Mouse (Mus musculus) gastrocnemius, adult 2 months (tissue): ENCODE measurements around the gene Ppp2r2c. TPM values are rescaled to one million over a fixed set of nuclear protein-coding genes. Genes with fewer than 3 reads are reported as not detected.

Experiments used
- DNase-seq: peaks from one replicate; pipeline ENCODE4 v3.0.0; 2022
- H3K27ac ChIP-seq: fragments of 200-600 bp; 2 replicates; pipeline ENCODE4 v1.8.1; 2022; ENCODE audit warnings: mild to moderate bottlenecking
- H3K4me3 ChIP-seq: fragments of 200-600 bp; 2 replicates; pipeline ENCODE4 v1.8.1; 2022; ENCODE audit warnings: mild to moderate bottlenecking, moderate library complexity
- CTCF ChIP-seq: fragments of 200-600 bp; IDR thresholded peaks from 2 replicates; pipeline ENCODE4 v1.8.1; 2022; ENCODE audit warnings: antibody characterized with exemption, mild to moderate bottlenecking, moderate library complexity
- intact Hi-C: fragments of 180-260 bp; cut with DNase I; formaldehyde crosslinking; loops from one replicate; pipeline ENCODE4 v1.15.1; 2025
- total RNA-seq, 2 experiments: library from RNA; stranded (reverse); gene quantifications; 2 replicates each; pipeline ENCODE4 v1.2.3; 2021

The Ppp2r2c gene
- total RNA-seq, 2 experiments from 2014 or later = 0.17 to 0.18 TPM

- Histone ChIP-seq H3K27ac (no peak overlapping the region), H3K4me3 (no peak overlapping the region)
- DNase-seq = no peak
- intact Hi-C loops = loop anchor here (10.0 kb wide), 1 partner anchor 118 kb away; the partner anchor contains the start of gene Man2b2
- TF ChIP-seq CTCF = no peak
Observed at GRCm38 (mm10) chr5:36952311-36952710, 84.0 kb downstream of the Ppp2r2c start.

GRCm38 (mm10) chr5:36955366-36955765, 87.1 kb downstream of the Ppp2r2c start:
- H3K4me3 ChIP-seq = no peak overlapping the region
- peak; percentile 79 for TF ChIP-seq CTCF
- no peak overlapping the region for H3K27ac ChIP-seq
- intact Hi-C loops = loop anchor here (10.0 kb wide), 1 partner anchor 121 kb away; the partner anchor contains the start of gene Man2b2
- DNase-seq = no peak

- no peak overlapping the region for H3K27ac ChIP-seq
- H3K4me3 ChIP-seq = no peak overlapping the region
- intact Hi-C loops = loop anchor here (1.0 to 10.0 kb wide), 2 partner anchors 43 to 124 kb away; partner anchors contain the start of gene Man2b2
- peak; percentile 71 for DNase-seq
- TF ChIP-seq CTCF = peak; percentile 72
Observed at GRCm38 (mm10) chr5:36958837-36959236, 90.5 kb downstream of the Ppp2r2c start.

DNA sequence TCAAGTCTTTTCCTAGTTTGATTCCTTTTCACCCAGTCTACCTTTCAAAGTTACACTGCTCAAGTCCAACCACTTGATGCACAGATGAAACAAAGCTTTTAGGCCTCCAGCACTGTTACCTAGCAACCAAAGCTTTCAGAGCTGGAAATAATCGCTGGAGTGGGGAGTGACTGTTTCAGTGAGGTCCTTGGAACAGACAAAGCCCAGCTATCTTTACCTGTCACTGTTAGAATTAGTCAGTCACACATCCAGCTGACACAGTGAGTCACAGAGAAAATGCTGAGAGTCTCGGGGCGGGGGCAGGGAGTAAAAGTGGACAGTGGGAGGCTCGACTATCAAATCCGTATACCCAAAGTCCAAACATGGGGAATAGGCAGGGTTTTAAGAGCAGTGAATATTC, 92.2 kb downstream of the Ppp2r2c start:
- TF ChIP-seq CTCF = no peak
- H3K4me3 ChIP-seq = no peak overlapping the region
- H3K27ac ChIP-seq = no peak overlapping the region
- DNase-seq = no peak
- intact Hi-C loops = no loop called here

GRCm38 (mm10) chr5:36971587-36971986, 103.3 kb downstream of the Ppp2r2c start:
- Histone ChIP-seq H3K27ac (no peak overlapping the region), H3K4me3 (no peak overlapping the region)
- TF ChIP-seq CTCF = no peak
- no peak for DNase-seq
- intact Hi-C loops = no loop called here

DNA sequence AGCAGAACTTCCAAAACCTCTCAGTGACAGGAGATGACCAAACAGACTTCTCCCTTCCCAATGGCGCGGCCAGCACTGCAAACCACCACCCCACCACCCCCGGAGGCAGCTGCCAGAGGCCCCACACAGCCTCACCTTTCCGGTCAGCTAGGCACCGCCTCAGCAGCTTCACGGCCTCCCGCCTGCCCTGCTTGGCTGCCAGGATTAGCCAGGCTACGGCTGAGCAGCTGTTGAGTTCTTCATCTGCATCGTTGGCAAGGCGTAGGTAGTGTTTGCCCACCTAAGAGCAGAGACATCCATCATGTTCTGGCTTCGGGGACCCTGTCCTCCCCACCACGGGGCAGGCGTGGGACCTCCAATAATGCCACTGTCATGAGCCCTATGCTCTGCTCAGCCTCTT, 107.0 kb downstream of the Ppp2r2c start:
- no peak for DNase-seq
- no peak overlapping the region for H3K4me3 ChIP-seq
- TF ChIP-seq CTCF = no peak
- no peak overlapping the region for H3K27ac ChIP-seq
- intact Hi-C loops = no loop called here

DNA sequence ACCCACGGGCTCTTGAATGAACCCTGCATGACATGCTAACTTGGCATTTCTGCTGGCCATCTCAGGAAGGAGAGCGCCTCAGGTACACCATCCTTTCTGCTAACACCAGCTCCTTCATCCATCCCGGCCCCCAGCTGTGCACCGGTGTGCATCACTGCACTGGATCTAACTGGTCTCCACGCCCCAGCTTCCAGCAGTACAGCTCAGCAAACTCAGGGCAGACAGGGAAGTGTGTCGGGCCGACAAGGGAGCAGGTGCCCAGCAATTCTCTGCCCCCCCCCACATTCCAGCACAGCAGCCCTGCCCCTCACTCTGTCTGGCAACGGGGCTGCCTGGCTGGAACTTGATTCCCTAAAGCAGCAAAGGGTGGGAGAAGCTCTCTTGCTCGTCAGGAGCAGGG, 109.5 kb downstream of the Ppp2r2c start:
- Histone ChIP-seq H3K27ac (no peak overlapping the region), H3K4me3 (no peak overlapping the region)
- DNase-seq = no peak
- intact Hi-C loops = no loop called here
- no peak for TF ChIP-seq CTCF

GRCm38 (mm10) chr5:36979001-36979400, 110.7 kb downstream of the Ppp2r2c start:
- peak; percentile 65 for DNase-seq
- intact Hi-C loops = no loop called here

GRCm38 (mm10) chr5:36979631-36980030, 111.3 kb downstream of the Ppp2r2c start:
- intact Hi-C loops = loop anchor here (5.0 kb wide), 1 partner anchor 287 kb away; no protein-coding TSS in a partner anchor
- no peak for TF ChIP-seq CTCF
- H3K27ac ChIP-seq = peak overlapping the region; percentile 58
- DNase-seq = no peak
- H3K4me3 ChIP-seq = no peak overlapping the region

More at GRCm38 (mm10) chr5:36979001-36979400, 110.7 kb downstream of the Ppp2r2c start:
- H3K4me3 ChIP-seq = no peak overlapping the region
- peak overlapping the region; percentile 58 for H3K27ac ChIP-seq
- no peak for TF ChIP-seq CTCF

DNA sequence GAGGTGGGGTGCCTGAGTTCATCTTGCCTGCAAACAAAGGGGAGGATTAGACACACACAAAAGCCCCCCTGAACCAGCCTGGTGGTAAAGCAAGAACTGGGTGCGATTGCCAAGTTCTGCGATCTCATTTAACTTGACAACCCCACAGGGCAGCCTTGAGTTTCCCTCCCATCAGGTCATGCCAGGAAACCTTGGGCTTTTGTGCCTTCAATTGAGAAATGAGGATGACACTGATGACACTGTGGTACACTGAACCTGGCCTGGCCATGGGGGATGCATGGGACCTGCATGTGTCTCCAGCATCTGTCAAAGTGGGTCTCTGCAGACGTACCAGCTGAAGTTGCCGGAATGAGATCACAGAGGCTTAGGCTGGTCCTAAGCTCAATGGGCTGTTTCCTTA, 114.0 kb downstream of the Ppp2r2c start:
- no peak for DNase-seq
- no peak overlapping the region for H3K4me3 ChIP-seq
- TF ChIP-seq CTCF = no peak
- H3K27ac ChIP-seq = no peak overlapping the region
- intact Hi-C loops = loop anchor here (5.0 kb wide), 1 partner anchor 290 kb away; no protein-coding TSS in a partner anchor

GRCm38 (mm10) chr5:36986617-36987016, 118.3 kb downstream of the Ppp2r2c start:
- peak overlapping the region; percentile 99 for H3K4me3 ChIP-seq
- intact Hi-C loops = no loop called here
- no peak for TF ChIP-seq CTCF
- DNase-seq = peak; percentile 24
- H3K27ac ChIP-seq = peak overlapping the region; percentile 96

GRCm38 (mm10) chr5:36988124-36988780, 119.9 kb downstream of the Ppp2r2c start:
- peak overlapping the region; percentile 96 for H3K27ac ChIP-seq
- DNase-seq = peak; percentile 50
- intact Hi-C loops = no loop called here

DNA sequence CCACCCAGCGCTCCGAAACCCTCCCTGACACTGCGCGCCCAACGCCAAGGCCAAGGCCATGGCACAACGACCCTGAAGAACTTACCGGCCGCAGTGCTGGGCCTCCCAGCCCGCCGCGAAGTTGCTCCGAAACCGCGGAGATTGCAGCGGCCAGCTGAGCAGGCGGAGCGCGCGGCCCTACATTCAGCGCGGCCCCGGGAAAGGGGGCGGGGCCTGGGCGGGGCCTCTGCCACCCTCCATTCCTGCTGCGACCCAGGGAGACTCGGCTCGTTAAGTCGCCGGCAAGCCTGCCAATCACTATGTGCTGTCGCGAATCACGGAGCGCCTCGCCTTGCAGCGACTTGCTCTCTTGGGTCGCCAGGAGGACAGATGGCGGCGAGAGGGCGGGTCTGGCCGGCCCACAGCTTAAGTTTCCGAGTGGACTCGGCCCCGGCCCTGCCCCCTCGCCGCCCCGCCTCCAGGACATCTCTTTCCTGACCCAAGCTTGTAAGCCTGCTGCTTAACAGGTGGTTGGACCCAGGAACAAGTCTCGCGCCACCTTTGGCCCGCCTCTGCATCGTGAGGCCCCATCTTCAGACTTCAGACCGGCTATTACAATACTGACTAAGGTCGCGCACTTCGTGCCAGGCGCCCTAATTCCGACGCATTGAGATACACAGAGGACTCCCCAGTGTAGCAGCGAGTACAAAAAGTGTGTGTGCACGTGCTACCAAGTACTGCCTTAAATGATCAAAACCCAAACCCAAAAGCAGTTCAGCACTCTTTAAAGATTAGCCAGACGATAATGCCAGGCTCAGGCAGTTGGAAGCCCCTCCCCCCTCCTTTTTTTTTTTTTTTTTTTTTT, 120.7 kb downstream of the Ppp2r2c start, which contains the start of gene Wfs1:
Gene Wfs1, minus strand, starts transcription at position 425 of the 844 bp plus-strand sequence.
- DNase-seq = peak; percentile 99
- peak; percentile 29; the same call in 1 of the 2 replicates for TF ChIP-seq CTCF
- intact Hi-C loops = no loop called here
- peak within 1 kb of the TSS; percentile 99 for H3K4me3 ChIP-seq
- H3K27ac ChIP-seq = peak within 1 kb of the TSS; percentile 96

More at GRCm38 (mm10) chr5:36988124-36988780, 119.9 kb downstream of the Ppp2r2c start:
- no peak for TF ChIP-seq CTCF
- peak overlapping the region; percentile 99 for H3K4me3 ChIP-seq
